Mouse (Mus musculus): Measurements from ENCODE around the gene Paip2b. TPM values are rescaled to one million over a fixed set of nuclear protein-coding genes. Genes with fewer than 3 reads are reported as not detected.

Paip2b gene
- total and polyA plus RNA-seq, 2 experiments from 2014 or later = 30.8 to 45.3 TPM

DNA sequence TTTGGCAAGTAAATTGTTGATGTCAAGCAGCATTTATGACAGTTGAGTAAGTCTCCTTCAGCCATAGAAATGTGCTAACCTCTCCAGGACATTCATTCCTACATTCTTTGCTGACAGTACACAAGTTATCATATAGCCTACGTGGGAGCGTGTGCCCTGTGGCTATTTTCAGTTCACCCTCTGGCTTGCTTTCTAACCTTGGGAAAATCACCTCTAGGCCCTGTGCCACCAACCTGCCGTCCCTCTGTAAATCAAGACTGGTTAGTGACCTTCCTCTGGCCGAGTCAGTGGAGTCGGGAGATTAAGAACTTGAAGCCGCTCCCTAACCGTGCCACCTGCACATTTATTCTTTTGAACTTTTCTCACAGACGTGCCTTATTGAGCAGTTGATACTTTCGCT is 28.5 kb upstream of the Paip2b start:
- DNase-seq (ENCODE audit: low spot score) (no peak), ATAC-seq (no peak)
- no peak for TF ChIP-seq CTCF (IDR thresholded peaks at IDR 0.05; ENCODE audit: low read depth)
- H3K4me1 ChIP-seq (ENCODE audit: insufficient read depth, low read length) = no peaks in the 10 kb centered on the region
- H3K9ac ChIP-seq (replicated peaks; ENCODE audit: low read length) = no peak overlapping the region
- H3K4me3 ChIP-seq (ENCODE audit: low read length) = no peak overlapping the region
- H3K27me3 ChIP-seq (ENCODE audit: insufficient read depth, low read length) = no peaks in the 10 kb centered on the region
- WGBS = 90% methylated on average over 9 of the region's 9 CpGs
- H3K36me3 ChIP-seq (ENCODE audit: insufficient read depth, low read length) = no peaks in the 10 kb centered on the region
- H3K27ac ChIP-seq = no peak overlapping the region
- H3K4me2 ChIP-seq (ENCODE audit: low read depth, low read length) = no peak overlapping the region
- H3K9me3 ChIP-seq (ENCODE audit: low read length) = no peaks in the 10 kb centered on the region

DNA sequence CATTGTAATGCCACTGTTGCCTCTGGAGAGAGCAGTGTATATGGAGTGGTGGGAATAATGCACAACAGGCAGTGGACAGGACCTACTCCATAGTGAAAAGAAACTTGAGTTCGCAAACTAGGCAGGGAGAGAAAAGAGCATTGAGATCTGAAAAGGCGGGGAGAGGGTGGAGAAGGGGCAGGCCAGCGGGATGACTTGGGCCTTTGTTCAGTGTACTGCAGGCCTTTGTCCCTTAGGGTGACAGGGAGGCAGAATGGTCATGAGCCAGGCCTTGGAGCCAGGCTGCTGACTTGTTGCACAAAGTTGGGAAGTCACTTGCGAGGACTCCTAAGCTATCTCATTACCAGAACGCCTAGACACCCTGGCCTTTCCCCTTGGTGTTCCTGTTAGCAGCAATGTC is 25.9 kb upstream of the Paip2b start:
- Histone ChIP-seq H3K4me3 (ENCODE audit: low read length) (no peak overlapping the region), H3K27me3 (ENCODE audit: insufficient read depth, low read length) (no peaks in the 10 kb centered on the region), H3K27ac (no peak overlapping the region), H3K4me1 (ENCODE audit: insufficient read depth, low read length) (no peaks in the 10 kb centered on the region), H3K9ac (replicated peaks; ENCODE audit: low read length) (no peak overlapping the region), H3K4me2 (ENCODE audit: low read depth, low read length) (no peak overlapping the region), H3K36me3 (ENCODE audit: insufficient read depth, low read length) (no peaks in the 10 kb centered on the region), H3K9me3 (ENCODE audit: low read length) (no peaks in the 10 kb centered on the region)
- peak; percentile 79 for ATAC-seq
- TF ChIP-seq CTCF (IDR thresholded peaks at IDR 0.05; ENCODE audit: low read depth) = no peak
- peak; percentile 6 for DNase-seq (ENCODE audit: low spot score)
- 37% methylated on average over 5 of the region's 5 CpGs for WGBS

GRCm38 (mm10) chr6:83849446-83849845 is 17.9 kb upstream of the Paip2b start:
- TF ChIP-seq CTCF (IDR thresholded peaks at IDR 0.05; ENCODE audit: low read depth) = no peak

DNA sequence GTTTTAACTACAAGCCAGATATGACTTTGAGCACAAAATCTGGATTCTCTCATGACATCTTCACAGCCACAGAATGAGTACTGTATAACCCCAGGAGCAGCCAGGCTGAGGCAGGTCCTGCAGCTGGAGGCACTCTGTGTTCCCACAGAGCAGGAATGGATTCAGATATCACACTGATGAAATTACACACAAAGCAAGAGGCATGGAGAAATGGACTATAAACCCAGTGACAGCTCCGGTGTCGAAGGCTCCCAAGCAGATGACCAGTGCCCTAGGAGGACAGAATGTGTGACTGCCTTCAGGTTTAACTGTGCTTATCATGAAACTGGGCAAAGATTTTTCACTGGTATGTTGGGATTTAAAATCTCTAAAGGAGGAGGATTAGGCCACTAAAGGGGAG is 14.6 kb upstream of the Paip2b start:
- no peak for DNase-seq (ENCODE audit: low spot score)
- no peak for ATAC-seq
- Histone ChIP-seq H3K27ac (no peak overlapping the region), H3K27me3 (ENCODE audit: insufficient read depth, low read length) (no peaks in the 10 kb centered on the region), H3K4me3 (ENCODE audit: low read length) (no peak overlapping the region), H3K9me3 (ENCODE audit: low read length) (no peaks in the 10 kb centered on the region), H3K4me2 (ENCODE audit: low read depth, low read length) (no peak overlapping the region), H3K4me1 (ENCODE audit: insufficient read depth, low read length) (no peaks in the 10 kb centered on the region), H3K36me3 (ENCODE audit: insufficient read depth, low read length) (no peaks in the 10 kb centered on the region), H3K9ac (replicated peaks; ENCODE audit: low read length) (no peak overlapping the region)
- 97% methylated on average over 2 of the region's 2 CpGs for WGBS
- no peak for TF ChIP-seq CTCF (IDR thresholded peaks at IDR 0.05; ENCODE audit: low read depth)

More at GRCm38 (mm10) chr6:83849446-83849845, 17.9 kb upstream of the Paip2b start:
- Histone ChIP-seq H3K9ac (replicated peaks; ENCODE audit: low read length) (no peak overlapping the region), H3K9me3 (ENCODE audit: low read length) (no peaks in the 10 kb centered on the region), H3K4me3 (ENCODE audit: low read length) (no peak overlapping the region), H3K36me3 (ENCODE audit: insufficient read depth, low read length) (no peaks in the 10 kb centered on the region), H3K27ac (no peak overlapping the region), H3K4me1 (ENCODE audit: insufficient read depth, low read length) (no peaks in the 10 kb centered on the region), H3K27me3 (ENCODE audit: insufficient read depth, low read length) (no peaks in the 10 kb centered on the region), H3K4me2 (ENCODE audit: low read depth, low read length) (no peak overlapping the region)
- DNase-seq (ENCODE audit: low spot score) = no peak
- no peak for ATAC-seq
- 90% methylated on average over 2 of the region's 2 CpGs for WGBS

GRCm38 (mm10) chr6:83844913-83845312 is 13.4 kb upstream of the Paip2b start:
- H3K9ac ChIP-seq (replicated peaks; ENCODE audit: low read length) = no peak overlapping the region
- TF ChIP-seq CTCF (IDR thresholded peaks at IDR 0.05; ENCODE audit: low read depth) = no peak
- 88% methylated on average over 10 of the region's 10 CpGs for whole genome bisulfite sequencing

DNA sequence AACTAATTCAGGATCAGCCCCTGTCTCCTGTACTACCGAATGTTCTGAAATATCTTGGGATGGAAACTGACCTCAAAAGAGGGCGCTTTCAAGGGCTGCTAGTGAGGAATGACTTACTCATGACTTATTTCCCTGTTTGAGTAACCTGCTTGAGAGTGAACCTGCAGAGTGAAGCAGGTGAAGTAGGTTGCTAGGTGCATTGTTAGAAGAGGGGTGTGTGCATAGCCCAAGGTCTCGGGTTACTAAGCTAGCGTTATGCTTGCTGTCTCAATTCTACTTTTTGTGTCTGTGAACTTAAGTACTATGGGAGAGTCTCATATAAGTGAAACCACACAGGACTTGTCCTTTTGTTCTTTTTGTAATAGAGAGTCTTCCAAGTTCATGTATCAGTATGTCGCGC is 8.5 kb upstream of the Paip2b start:
- Histone ChIP-seq H3K4me2 (ENCODE audit: low read depth, low read length) (no peak overlapping the region), H3K9me3 (ENCODE audit: low read length) (no peaks in the 10 kb centered on the region), H3K9ac (replicated peaks; ENCODE audit: low read length) (no peak overlapping the region), H3K4me3 (ENCODE audit: low read length) (no peak overlapping the region), H3K27ac (no peak overlapping the region), H3K27me3 (ENCODE audit: insufficient read depth, low read length) (no peaks in the 10 kb centered on the region), H3K4me1 (ENCODE audit: insufficient read depth, low read length) (no peaks in the 10 kb centered on the region), H3K36me3 (ENCODE audit: insufficient read depth, low read length) (no peaks in the 10 kb centered on the region)
- WGBS = 89% methylated on average over 6 of the region's 6 CpGs
- DNase-seq (ENCODE audit: low spot score) (no peak), ATAC-seq (no peak)
- no peak for TF ChIP-seq CTCF (IDR thresholded peaks at IDR 0.05; ENCODE audit: low read depth)

More at GRCm38 (mm10) chr6:83844913-83845312, 13.4 kb upstream of the Paip2b start:
- ATAC-seq = no peak
- no peak overlapping the region for H3K27ac ChIP-seq
- no peak for DNase-seq (ENCODE audit: low spot score)
- H3K36me3 ChIP-seq (ENCODE audit: insufficient read depth, low read length) = no peaks in the 10 kb centered on the region
- no peak overlapping the region for H3K4me2 ChIP-seq (ENCODE audit: low read depth, low read length)
- H3K4me3 ChIP-seq (ENCODE audit: low read length) = no peak overlapping the region
- no peaks in the 10 kb centered on the region for H3K4me1 ChIP-seq (ENCODE audit: insufficient read depth, low read length)
- no peaks in the 10 kb centered on the region for H3K9me3 ChIP-seq (ENCODE audit: low read length)
- no peaks in the 10 kb centered on the region for H3K27me3 ChIP-seq (ENCODE audit: insufficient read depth, low read length)

DNA sequence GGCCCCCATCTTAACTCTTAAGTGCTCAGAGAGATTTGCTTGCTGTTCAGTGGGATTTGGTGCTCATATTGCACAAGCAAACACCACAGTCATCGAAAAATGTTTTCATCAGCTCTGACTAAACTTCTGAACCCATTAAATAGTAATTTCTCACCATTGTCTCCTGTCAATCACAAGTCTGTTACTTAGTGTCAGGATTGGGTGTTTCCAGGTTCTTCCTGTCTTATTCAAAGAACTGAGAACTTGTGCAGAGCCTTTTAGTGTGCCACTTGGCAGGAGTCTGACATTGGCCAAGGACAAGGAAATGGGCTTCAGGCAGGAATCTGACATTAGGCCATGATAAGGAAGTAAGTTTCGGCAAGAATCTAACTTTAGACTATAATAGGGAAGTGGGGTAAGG is 6.5 kb upstream of the Paip2b start:
- no peaks in the 10 kb centered on the region for H3K27me3 ChIP-seq (ENCODE audit: insufficient read depth, low read length)
- no peak overlapping the region for H3K9ac ChIP-seq (replicated peaks; ENCODE audit: low read length)
- H3K27ac ChIP-seq = no peak overlapping the region
- no peaks in the 10 kb centered on the region for H3K9me3 ChIP-seq (ENCODE audit: low read length)
- H3K4me1 ChIP-seq (ENCODE audit: insufficient read depth, low read length) = no peaks in the 10 kb centered on the region
- TF ChIP-seq CTCF (IDR thresholded peaks at IDR 0.05; ENCODE audit: low read depth) = no peak
- no peak for ATAC-seq
- no peak overlapping the region for H3K4me2 ChIP-seq (ENCODE audit: low read depth, low read length)
- 82% methylated on average over 2 of the region's 2 CpGs for WGBS
- no peaks in the 10 kb centered on the region for H3K36me3 ChIP-seq (ENCODE audit: insufficient read depth, low read length)
- H3K4me3 ChIP-seq (ENCODE audit: low read length) = no peak overlapping the region
- no peak for DNase-seq (ENCODE audit: low spot score)
